Mouse (Mus musculus): ENCODE results near the gene Wnt5b.

- no peak for TF ChIP-seq CTCF (IDR thresholded peaks at IDR 0.05; ENCODE audit: low read depth, low read length)
- no peak for TF ChIP-seq GATA1 (IDR thresholded peaks at IDR 0.05; ENCODE audit: borderline replicate concordance, low read length)
- TF ChIP-seq TAL1 (conservative IDR thresholded peaks at IDR 0.05; ENCODE audit: low read depth, low read length) = no peak
- no peak for TF ChIP-seq POLR2AphosphoS5 (IDR thresholded peaks at IDR 0.05; ENCODE audit: insufficient replicate concordance, low read depth, low read length)
- TF ChIP-seq GATA2 (IDR thresholded peaks at IDR 0.05; ENCODE audit: borderline replicate concordance, low read depth, low read length) = no peak
Observed at GRCm38 (mm10) chr6:119570797-119571196, 26.6 kb upstream of the Wnt5b start.

All from G1E (cell line).